Mouse (Mus musculus) ES-E14 (cell line): ENCODE results near the gene Tmcc2.

ENCODE experiments used
- CHD2 ChIP-seq: IDR thresholded peaks from 2 replicates; pipeline ENCODE4 v1.6.1; 2014; ENCODE audit warnings: mild to moderate bottlenecking, low read depth, low read length, inconsistent platforms
- MAFK ChIP-seq: IDR thresholded peaks from 2 replicates; pipeline ENCODE4 v1.6.1; 2014; ENCODE audit warnings: mild to moderate bottlenecking, low read depth, low read length, inconsistent platforms; ENCODE audit not compliant: insufficient read depth
- ZC3H11A ChIP-seq: IDR thresholded peaks from 2 replicates; pipeline ENCODE4 v1.6.1; 2012; ENCODE audit warnings: low read depth, mild to moderate bottlenecking, inconsistent platforms, low read length, borderline replicate concordance
- ZNF384 ChIP-seq: IDR thresholded peaks from 2 replicates; pipeline ENCODE4 v1.6.1; 2012; ENCODE audit warnings: low read depth, low read length, inconsistent platforms

GRCm38 (mm10) chr1:132377811-132378210, 13.3 kb downstream of the Tmcc2 start:
- TF ChIP-seq MAFK, result no peak
- TF ChIP-seq ZC3H11A, result no peak
- TF ChIP-seq CHD2, result no peak
- no peak for TF ChIP-seq ZNF384
